Mouse (Mus musculus): ENCODE data around the gene Gm13420.
A peak's percentile ranks its signal among the peaks of the same experiment; 100 is the strongest.
"Not testable (repeated sequence)": the region's sequence is repeated elsewhere in the genome, so short reads cannot be mapped to it uniquely, and the experiment has no call there.

Gene Gm13420

GRCm38 (mm10) chr2:29737209-29737925, 14.1 kb downstream of the Gm13420 start:
- DNase-seq = no peak

GRCm38 (mm10) chr2:29735708-29736107, 15.8 kb downstream of the Gm13420 start:
- no peak for DNase-seq

GRCm38 (mm10) chr2:29733348-29733747, 18.1 kb downstream of the Gm13420 start:
- no peak for DNase-seq

GRCm38 (mm10) chr2:29732559-29732958, 18.9 kb downstream of the Gm13420 start:
- DNase-seq = no peak

GRCm38 (mm10) chr2:29731545-29731944, 19.9 kb downstream of the Gm13420 start:
- peak; percentile 77 for DNase-seq

- DNase-seq = no peak
Observed at GRCm38 (mm10) chr2:29729500-29729899, 22.0 kb downstream of the Gm13420 start.

GRCm38 (mm10) chr2:29724664-29725365, 26.7 kb downstream of the Gm13420 start:
- DNase-seq = no peak

GRCm38 (mm10) chr2:29723132-29723531, 28.4 kb downstream of the Gm13420 start:
- no peak for DNase-seq

- no peak for DNase-seq
Observed at GRCm38 (mm10) chr2:29718581-29718980, 32.9 kb downstream of the Gm13420 start.

- DNase-seq = peak; percentile 80
Observed at GRCm38 (mm10) chr2:29716691-29717090, 34.8 kb downstream of the Gm13420 start.

- DNase-seq = no peak
Observed at GRCm38 (mm10) chr2:29716143-29716542, 35.3 kb downstream of the Gm13420 start.

- no peak for DNase-seq
Observed at GRCm38 (mm10) chr2:29714127-29714526, 37.4 kb downstream of the Gm13420 start.

- DNase-seq = no peak
Observed at GRCm38 (mm10) chr2:29713501-29713900, 38.0 kb downstream of the Gm13420 start.

- no peak for DNase-seq
Observed at GRCm38 (mm10) chr2:29711877-29712276, 39.6 kb downstream of the Gm13420 start.

- DNase-seq = no peak
Observed at GRCm38 (mm10) chr2:29711038-29711437, 40.4 kb downstream of the Gm13420 start.

- not testable (repeated sequence) for DNase-seq
Observed at GRCm38 (mm10) chr2:29708209-29708608, 43.3 kb downstream of the Gm13420 start.

- peak; percentile 51 for DNase-seq
Observed at GRCm38 (mm10) chr2:29707731-29708130, 43.8 kb downstream of the Gm13420 start.

GRCm38 (mm10) chr2:29706726-29707620, 44.5 kb downstream of the Gm13420 start:
- DNase-seq = no peak

GRCm38 (mm10) chr2:29705493-29705892, 46.0 kb downstream of the Gm13420 start:
- DNase-seq = no peak

GRCm38 (mm10) chr2:29703104-29704081, 48.1 kb downstream of the Gm13420 start:
- no peak for DNase-seq

GRCm38 (mm10) chr2:29702189-29702588, 49.3 kb downstream of the Gm13420 start:
- no peak for DNase-seq

- no peak for DNase-seq
Observed at GRCm38 (mm10) chr2:29701393-29701792, 50.1 kb downstream of the Gm13420 start.

Data from kidney, postnatal 10 days (tissue).